Mouse (Mus musculus) C2C12 (cell line): ENCODE measurements around the gene Car14.

ENCODE experiments used
- CTCF ChIP-seq: IDR thresholded peaks from one replicate; pipeline ENCODE4 v1.5.1; 2011; ENCODE audit not compliant: control insufficient read depth, insufficient read depth, insufficient read length
- MAX ChIP-seq: IDR thresholded peaks from one replicate; pipeline ENCODE4 v1.6.1; 2011; ENCODE audit warnings: mild to moderate bottlenecking, control low read depth
- MYOD1 ChIP-seq: IDR thresholded peaks from one replicate; pipeline ENCODE4 v1.6.1; 2011; ENCODE audit warnings: low read depth; ENCODE audit not compliant: control insufficient read depth, insufficient read length
- USF1 ChIP-seq: IDR thresholded peaks from one replicate; pipeline ENCODE4 v1.6.1; 2011; ENCODE audit warnings: low read depth, mild to moderate bottlenecking, control low read depth, moderate library complexity

DNA sequence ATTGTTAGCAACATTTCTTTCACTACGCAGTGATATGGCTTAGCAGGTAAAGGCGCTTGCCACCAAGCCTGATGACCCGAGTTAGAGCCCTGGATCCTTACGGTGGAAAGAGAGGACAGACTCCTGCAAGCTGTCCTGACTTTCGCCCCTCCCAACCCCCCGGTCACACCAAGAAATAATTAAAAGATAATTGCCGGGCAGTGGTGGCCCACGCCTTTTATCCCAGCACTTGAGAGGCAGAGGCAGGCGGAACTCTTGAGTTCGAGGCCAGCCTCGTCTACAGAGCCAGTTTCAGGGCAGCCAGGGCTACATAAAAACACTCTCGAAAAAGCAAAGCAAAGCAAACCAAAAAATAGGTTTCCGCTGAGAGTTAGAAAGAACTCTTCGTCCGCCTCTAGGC, 33.5 kb downstream of the Car14 start:
- TF ChIP-seq CTCF = no peak
- no peak for TF ChIP-seq USF1
- no peak for TF ChIP-seq MAX
- no peak for TF ChIP-seq MYOD1
